Comparison of ENCODE assay signal across 22 mouse cellular contexts in genomic region chr16:44302126-44302892, GRCm38 (mm10). TPM values are rescaled to one million over a fixed set of nuclear protein-coding genes. Genes with fewer than 3 reads are reported as not detected.
A peak's percentile ranks its signal among the peaks of the same experiment; 100 is the strongest.
DNase-seq lines count a peak whose midpoint lies in the region; ATAC-seq and TF ChIP-seq lines count a peak whose summit lies in the region.
"Had no signal": no experiment of that assay in that cellular context is flagged by ENCODE, and none has a peak within 500 bp of the region (broad histone marks: within the 10 kb centered on the region; RNA-seq: fewer than 3 reads in every experiment).

No protein-coding gene starts in this region.

- H3K36me3 ChIP-seq in heart, embryonic 12.5 days, result no peaks in the 10 kb centered on the region
- no peaks in the 10 kb centered on the region for H3K36me3 ChIP-seq in lung, embryonic 16.5 days (ENCODE audit: control insufficient read depth, insufficient read depth, low read length)
- H3K36me3 ChIP-seq in intestine, embryonic 15.5 days, result no peaks in the 10 kb centered on the region
- no peaks in the 10 kb centered on the region for H3K36me3 ChIP-seq in stomach, embryonic 16.5 days (ENCODE audit: control insufficient read depth, insufficient read depth, low read length)
- H3K36me3 ChIP-seq: limb, embryonic 10.5 days; midbrain, embryonic 15.5 days had no signal

- no peak overlapping the region for H3K9ac ChIP-seq in heart, embryonic 12.5 days
- H3K9ac ChIP-seq in lung, embryonic 16.5 days (ENCODE audit: low read length), result no peak overlapping the region
- no peak overlapping the region for H3K9ac ChIP-seq in intestine, embryonic 15.5 days
- no peak overlapping the region for H3K9ac ChIP-seq in stomach, embryonic 16.5 days (ENCODE audit: low read length)
- H3K9ac ChIP-seq: liver, embryonic 14.5 days; midbrain, embryonic 15.5 days had no signal

- peak overlapping the region; percentile 11; the same call in 1 of the 2 replicates for H3K4me2 ChIP-seq in heart, embryonic 12.5 days
- 0 out of 2 replicates have a peak overlapping the region, but pooled peaks have one; percentile 18 for H3K4me2 ChIP-seq in lung, embryonic 16.5 days (ENCODE audit: low read depth, low read length)
- H3K4me2 ChIP-seq in intestine, embryonic 15.5 days (replicated peaks), result peak overlapping the region; percentile 14; the same call in 1 of the 2 replicates
- H3K4me2 ChIP-seq in stomach, embryonic 16.5 days (ENCODE audit: low read depth, low read length), result peak overlapping the region; percentile 27; the same call in 1 of the 2 replicates
- H3K4me2 ChIP-seq: heart, embryonic 11.5 days; midbrain, embryonic 15.5 days had no signal

- TF ChIP-seq CTCF in lung, adult 2 months (IDR thresholded peaks at IDR 0.05; ENCODE audit: insufficient read depth, low read length), result no peak

- H3K27ac ChIP-seq in heart, embryonic 12.5 days (ENCODE audit: poor library complexity, severe bottlenecking), result no peak overlapping the region
- no peak overlapping the region for H3K27ac ChIP-seq in lung, embryonic 16.5 days (ENCODE audit: low read length)
- H3K27ac ChIP-seq in intestine, embryonic 15.5 days, result no peak overlapping the region
- no peak overlapping the region for H3K27ac ChIP-seq in stomach, embryonic 16.5 days (ENCODE audit: low read length)
- H3K27ac ChIP-seq: kidney, postnatal 0 days; limb, embryonic 10.5 days; liver, embryonic 14.5 days; midbrain, embryonic 15.5 days had no signal

- no peak for TF ChIP-seq POLR2A in lung, adult 2 months (IDR thresholded peaks at IDR 0.05; ENCODE audit: borderline replicate concordance, extremely low read depth, low read depth, low read length)

- no peaks in the 10 kb centered on the region for H3K4me1 ChIP-seq in heart, embryonic 12.5 days (replicated peaks)
- H3K4me1 ChIP-seq in lung, embryonic 16.5 days (replicated peaks; ENCODE audit: control insufficient read depth, insufficient read depth, low read length), result no peaks in the 10 kb centered on the region
- 0 out of 2 replicates have a peak, but pooled peaks cover 4% of the 10 kb centered on the region for H3K4me1 ChIP-seq in intestine, embryonic 15.5 days (replicated peaks)
- no peaks in the 10 kb centered on the region for H3K4me1 ChIP-seq in stomach, embryonic 16.5 days (ENCODE audit: control insufficient read depth, insufficient read depth, low read length)
- H3K4me1 ChIP-seq in lung, adult 2 months (ENCODE audit: control insufficient read depth, insufficient read depth, low read length), result no peaks in the 10 kb centered on the region
- H3K4me1 ChIP-seq: limb, embryonic 10.5 days had no signal

- WGBS in heart, embryonic 12.5 days, result 38% methylated on average over 10 of the region's 10 CpGs
- 34% methylated on average over 10 of the region's 10 CpGs for WGBS in lung, embryonic 16.5 days
- WGBS in intestine, embryonic 15.5 days, result 37% methylated on average over 10 of the region's 10 CpGs
- WGBS in stomach, embryonic 16.5 days, result 36% methylated on average over 10 of the region's 10 CpGs
- whole genome bisulfite sequencing in lung, adult 2 months, result 42% methylated on average over 10 of the region's 10 CpGs

- no peak for ATAC-seq in heart, embryonic 12.5 days (ENCODE audit: insufficient number of reproducible peaks, low FRiP score)
- no peak for ATAC-seq in lung, embryonic 16.5 days (ENCODE audit: low read depth)
- peak; percentile 65 for ATAC-seq in intestine, embryonic 15.5 days
- ATAC-seq in stomach, embryonic 16.5 days (ENCODE audit: insufficient read depth, low FRiP score), result peak; percentile 79; the same call in 1 of the 2 replicates
- ATAC-seq: activated CD4-positive, CD25-positive, alpha-beta regulatory T cell, adult 4 months; midbrain, embryonic 15.5 days; Patski had no signal

- 0 out of 2 replicates have a peak, but pooled peaks cover 6% of the 10 kb centered on the region for H3K27me3 ChIP-seq in heart, embryonic 12.5 days (replicated peaks)
- H3K27me3 ChIP-seq in lung, embryonic 16.5 days (ENCODE audit: control insufficient read depth, insufficient read depth, low read depth, low read length), result no peaks in the 10 kb centered on the region
- no peaks in the 10 kb centered on the region for H3K27me3 ChIP-seq in intestine, embryonic 15.5 days (replicated peaks)
- no peaks in the 10 kb centered on the region for H3K27me3 ChIP-seq in stomach, embryonic 16.5 days (ENCODE audit: control insufficient read depth, insufficient read depth, low read length)
- H3K27me3 ChIP-seq: midbrain, embryonic 15.5 days had no signal

- DNase-seq in heart, adult 18-20 months, result no peak
- DNase-seq in lung, postnatal 14 days, result no peak
- no peak for DNase-seq in lung, adult 2 months
- DNase-seq in cerebellum, adult 9-10 months, result no peak
- DNase-seq: adrenal gland, postnatal 14 days; B cell, adult 2 months; cerebellum, adult 8-10 months; gastrocnemius, postnatal 36 days; lung, postnatal 4 days; right cerebral cortex, postnatal 14 days; thymus, adult 18-20 months had no signal

- H3K4me3 ChIP-seq in heart, embryonic 12.5 days, result no peak overlapping the region
- no peak overlapping the region for H3K4me3 ChIP-seq in lung, embryonic 16.5 days (ENCODE audit: low read length)
- no peak overlapping the region for H3K4me3 ChIP-seq in intestine, embryonic 15.5 days (replicated peaks)
- no peak overlapping the region for H3K4me3 ChIP-seq in stomach, embryonic 16.5 days (replicated peaks; ENCODE audit: low read length)
- H3K4me3 ChIP-seq in lung, adult 2 months (replicated peaks; ENCODE audit: extremely low read depth, low read depth, low read length), result no peak overlapping the region
- H3K4me3 ChIP-seq: limb, embryonic 10.5 days; midbrain, embryonic 15.5 days had no signal

- H3K9me3 ChIP-seq in heart, embryonic 12.5 days (replicated peaks), result no peaks in the 10 kb centered on the region; the same call in 1 of the 2 replicates
- H3K9me3 ChIP-seq in lung, embryonic 16.5 days (ENCODE audit: control insufficient read depth, low read length), result no peaks in the 10 kb centered on the region
- H3K9me3 ChIP-seq in intestine, embryonic 15.5 days, result no peaks in the 10 kb centered on the region
- H3K9me3 ChIP-seq in stomach, embryonic 16.5 days (replicated peaks; ENCODE audit: control insufficient read depth, low read length), result 0 out of 2 replicates have a peak, but pooled peaks cover 6% of the 10 kb centered on the region
- H3K9me3 ChIP-seq: limb, embryonic 10.5 days; midbrain, embryonic 15.5 days had no signal

RNA-seq across cellular contexts. Expression of gene Sidt1, which starts 30.7 kb away (rescaled TPM):
- polyA plus RNA-seq in heart, embryonic 12.5 days (2016; fragmentation: Nextera tagmentation; extraction: Ambion mirVana), result not detected in 2 replicates
- total RNA-seq in heart, adult 18-20 months (2021), result under 1 TPM; 0.30 to 0.85 TPM
- 0.25 and 0.41 TPM in 2 replicates for polyA plus RNA-seq in lung, embryonic 16.5 days (2015; fragmentation: Nextera tagmentation; extraction: Ambion mirVana)
- 1.1 and 1.5 TPM in 2 replicates for polyA plus RNA-seq in intestine, embryonic 15.5 days (2015; fragmentation: Nextera tagmentation; extraction: Ambion mirVana)
- 6.8 and 8.7 TPM in 2 replicates for polyA plus RNA-seq in stomach, embryonic 16.5 days (2015; fragmentation: Nextera tagmentation; extraction: Ambion mirVana)
- polyA plus RNA-seq in lung, adult 2 months (2012; rRNA removed), result 2.9 and 4.3 TPM in 2 replicates
- polyA plus RNA-seq: heart, embryonic 11.5 days; limb, embryonic 10.5 days; Patski had no signal

RNA-seq across cellular contexts. Expression of gene Spice1, which starts 44.6 kb away (rescaled TPM):
- polyA plus RNA-seq in heart, embryonic 12.5 days (2016; fragmentation: Nextera tagmentation; extraction: Ambion mirVana), result 22.1 and 23.9 TPM in 2 replicates
- 10 to 100 TPM in 1 of 2 experiments, 1 to 10 TPM in 1; 8.5 to 11.4 TPM for total RNA-seq in heart, adult 18-20 months (2021)
- 38.1 and 41.1 TPM in 2 replicates for polyA plus RNA-seq in lung, embryonic 16.5 days (2015; fragmentation: Nextera tagmentation; extraction: Ambion mirVana)
- polyA plus RNA-seq in intestine, embryonic 15.5 days (2015; fragmentation: Nextera tagmentation; extraction: Ambion mirVana), result 19.5 and 22.2 TPM in 2 replicates
- polyA plus RNA-seq in stomach, embryonic 16.5 days (2015; fragmentation: Nextera tagmentation; extraction: Ambion mirVana), result 28.2 and 32.5 TPM in 2 replicates
- 7.6 and 8.9 TPM in 2 replicates for polyA plus RNA-seq in lung, adult 2 months (2012; rRNA removed)

Comparison
In these comparisons a context has a peak if more than half of its experiments do, and no peak if none do; other contexts are left out.
1. ATAC-seq: peak in intestine, embryonic 15.5 days (single experiment) and stomach, embryonic 16.5 days (single experiment); none in heart, embryonic 12.5 days (single experiment) and lung, embryonic 16.5 days (single experiment).
2. Peak in every context shown above with its lines, with median percentiles within 50 percentile points of each other: H3K4me2 ChIP-seq.